Mouse (Mus musculus) kidney, postnatal 0 days (tissue): Measurements from ENCODE around the gene Gdf9. TPM values are rescaled to one million over a fixed set of nuclear protein-coding genes. Genes with fewer than 3 reads are reported as not detected.
"Not testable (repeated sequence)": the region's sequence is repeated elsewhere in the genome, so short reads cannot be mapped to it uniquely, and the experiment has no call there.

Experiments
- ATAC-seq: fragments of 200-750 bp; cut with Nextera tagmentation; replicated peaks from 2 replicates; pipeline ENCODE4 v1.8.0; 2017; ENCODE audit warnings: low read depth, moderate number of reproducible peaks, moderate TSS enrichment, moderate library complexity; ENCODE audit not compliant: low FRiP score
- DNase-seq: peaks from one replicate; pipeline ENCODE4 v3.0.0-alpha.2; 2016; ENCODE audit warnings: low spot score
- H3K27ac ChIP-seq: fragments of 300-500 bp; sonication (generic); 2 replicates; pipeline ENCODE4 v1.5.1; 2014; ENCODE audit warnings: mild to moderate bottlenecking
- H3K27me3 ChIP-seq: fragments of 300-500 bp; sonication (generic); 2 replicates; pipeline ENCODE4 v1.6.1; 2014; ENCODE audit warnings: low read length, mixed read lengths; ENCODE audit not compliant: insufficient read depth
- H3K36me3 ChIP-seq: fragments of 300-500 bp; sonication (generic); 2 replicates; pipeline ENCODE4 v1.6.1; 2014; ENCODE audit warnings: low read length, mixed read lengths; ENCODE audit not compliant: insufficient read depth
- H3K4me1 ChIP-seq: fragments of 300-500 bp; sonication (generic); replicated peaks from 2 replicates; pipeline ENCODE4 v1.6.1; 2014; ENCODE audit warnings: antibody characterized with exemption, low read length, mixed read lengths; ENCODE audit not compliant: insufficient read depth
- H3K4me2 ChIP-seq: fragments of 300-500 bp; sonication (generic); 2 replicates; pipeline ENCODE4 v1.6.1; 2014; ENCODE audit warnings: mild to moderate bottlenecking, low read length, moderate library complexity, mixed read lengths
- H3K4me3 ChIP-seq: fragments of 300-500 bp; sonication (generic); replicated peaks from 2 replicates; pipeline ENCODE4 v1.5.1; 2014; ENCODE audit warnings: low read depth, low read length
- H3K9ac ChIP-seq: fragments of 300-500 bp; sonication (generic); 2 replicates; pipeline ENCODE4 v1.6.1; 2014; ENCODE audit warnings: low read depth, low read length
- H3K9me3 ChIP-seq: fragments of 300-500 bp; sonication (generic); replicated peaks from 2 replicates; pipeline ENCODE4 v1.6.1; 2016; ENCODE audit warnings: low read length, inconsistent platforms, mixed read lengths
- CTCF ChIP-seq: IDR thresholded peaks from 2 replicates; pipeline ENCODE4 v1.5.1; 2016; ENCODE audit warnings: antibody characterized with exemption, low read depth, mild to moderate bottlenecking, moderate library complexity
- WGBS: fragments of 180-500 bp; shearing (Covaris S2); extraction: QIAGEN DNeasy Blood & Tissue Kit; methylation state at CpG from one replicate; pipeline ENCODE4 v1.1.7; 2014; 5-methylcytosine and 5-hydroxymethylcytosine counted together
- polyA plus RNA-seq: library from polyadenylated mRNA; unstranded; fragments of >200 nt; fragmentation: Nextera tagmentation; extraction: Ambion mirVana; gene quantifications from 2 replicates; pipeline ENCODE4 v1.2.1, GENCODE M21; 2015

The Gdf9 gene
- polyA plus RNA-seq, 1 experiment from 2014 or later = 0.57 TPM

DNA sequence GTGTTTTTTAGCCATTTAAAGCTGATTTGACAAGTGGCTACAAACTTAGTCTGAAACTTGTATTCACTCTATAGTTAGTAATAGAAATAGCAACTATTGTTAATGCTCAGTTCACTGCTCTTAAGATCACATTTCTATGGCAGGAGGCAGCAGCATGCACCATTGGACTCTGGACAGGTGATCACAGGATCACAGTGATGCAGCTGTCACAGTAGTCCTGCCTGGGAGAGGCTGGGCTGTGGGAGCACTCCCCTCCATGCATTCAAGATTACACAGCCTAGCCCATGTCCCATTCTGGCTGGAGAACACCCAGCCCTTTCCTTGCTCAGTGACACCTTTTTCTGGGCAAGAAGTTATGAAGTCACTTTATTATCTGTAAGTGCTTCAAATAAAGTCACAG lies 12.8 kb upstream of the Gdf9 start:
- Histone ChIP-seq H3K27ac (no peak overlapping the region), H3K9ac (no peak overlapping the region), H3K27me3 (no peaks in the 10 kb centered on the region), H3K36me3 (peaks cover 48% of the 10 kb centered on the region), H3K4me2 (no peak overlapping the region), H3K4me1 (no peaks in the 10 kb centered on the region), H3K9me3 (no peaks in the 10 kb centered on the region), H3K4me3 (no peak overlapping the region)
- no peak for DNase-seq
- no peak for ATAC-seq
- no peak for TF ChIP-seq CTCF

DNA sequence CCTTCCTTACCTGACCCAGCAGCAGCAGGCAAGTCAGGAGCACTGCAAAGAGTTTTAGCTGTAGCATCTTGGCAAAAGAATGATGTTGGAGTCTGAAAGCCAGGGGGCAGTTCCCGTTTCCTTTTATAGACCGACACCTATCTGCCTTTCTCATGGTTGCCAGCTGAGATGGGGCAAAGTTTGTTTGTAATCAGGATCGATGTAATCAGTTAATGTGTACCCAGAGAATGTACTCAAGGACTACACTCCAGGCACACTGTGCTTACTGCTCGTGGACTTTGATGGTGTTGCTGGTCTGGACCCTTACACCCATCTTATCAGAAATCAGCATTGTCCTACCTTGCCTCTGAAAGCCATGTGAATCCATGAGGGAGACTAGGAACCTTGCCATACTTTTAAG lies 7.8 kb upstream of the Gdf9 start, which contains the start of gene Leap2:
TSS of gene Leap2 (minus strand) at position 135 of the 400 bp plus-strand sequence.
- Histone ChIP-seq H3K27me3 (no peaks in the 10 kb centered on the region), H3K9ac (no peak within 1 kb of the TSS), H3K36me3 (peaks cover 13% of the 10 kb centered on the region; the same call in 1 of the 2 replicates), H3K4me1 (no peaks in the 10 kb centered on the region), H3K27ac (no peak within 1 kb of the TSS), H3K4me2 (no peak within 1 kb of the TSS), H3K4me3 (no peak within 1 kb of the TSS), H3K9me3 (no peaks in the 10 kb centered on the region)
- no peak for ATAC-seq
- 79% methylated on average over 4 of the region's 4 CpGs for WGBS
- DNase-seq = no peak
- 0 out of 2 replicates have a peak, but pooled peaks have one; percentile 20 for TF ChIP-seq CTCF

DNA sequence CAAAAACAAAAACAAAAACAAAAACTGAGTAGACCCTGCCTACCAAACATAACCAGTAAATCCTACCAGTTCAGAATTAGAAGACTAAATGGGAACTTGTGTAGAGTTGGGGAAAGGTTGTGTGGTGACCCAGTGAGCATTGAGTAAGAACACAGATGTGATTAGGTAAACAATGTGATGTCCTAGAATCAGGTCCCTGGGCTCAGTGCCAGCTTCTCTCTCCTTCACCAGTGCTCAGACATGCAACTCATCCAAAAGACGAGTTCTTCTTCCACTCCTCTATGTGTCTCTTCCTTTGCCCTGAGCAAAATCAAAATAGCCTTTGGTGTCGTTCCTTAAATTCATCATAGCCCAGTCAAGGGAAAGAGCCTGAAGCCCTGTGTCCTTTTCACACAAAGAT lies 6.0 kb upstream of the Gdf9 start:
- peaks cover 4% of the 10 kb centered on the region; the same call in 1 of the 2 replicates for H3K36me3 ChIP-seq
- H3K27ac ChIP-seq = no peak overlapping the region
- no peaks in the 10 kb centered on the region for H3K9me3 ChIP-seq
- H3K27me3 ChIP-seq = no peaks in the 10 kb centered on the region
- DNase-seq (no peak), ATAC-seq (no peak)
- no peak for TF ChIP-seq CTCF
- WGBS = 69% methylated on average over 2 of the region's 2 CpGs
- H3K4me3 ChIP-seq = no peak overlapping the region
- H3K4me2 ChIP-seq = no peak overlapping the region
- peaks cover 5% of the 10 kb centered on the region for H3K4me1 ChIP-seq
- H3K9ac ChIP-seq = no peak overlapping the region

GRCm38 (mm10) chr11:53425251-53425650 lies 5.6 kb upstream of the Gdf9 start:
- H3K9me3 ChIP-seq = no peaks in the 10 kb centered on the region
- TF ChIP-seq CTCF = no peak
- peaks cover 7% of the 10 kb centered on the region for H3K4me1 ChIP-seq
- DNase-seq (no peak), ATAC-seq (no peak)
- no peak overlapping the region for H3K27ac ChIP-seq
- H3K36me3 ChIP-seq = peaks cover 4% of the 10 kb centered on the region; the same call in 1 of the 2 replicates
- H3K27me3 ChIP-seq = no peaks in the 10 kb centered on the region
- no peak overlapping the region for H3K4me3 ChIP-seq
- H3K9ac ChIP-seq = no peak overlapping the region
- no peak overlapping the region for H3K4me2 ChIP-seq
- 54% methylated on average over 3 of the region's 3 CpGs for whole genome bisulfite sequencing

- Histone ChIP-seq H3K27ac (no peak overlapping the region), H3K27me3 (no peaks in the 10 kb centered on the region), H3K4me1 (peaks cover 7% of the 10 kb centered on the region), H3K4me2 (no peak overlapping the region), H3K9me3 (no peaks in the 10 kb centered on the region), H3K4me3 (no peak overlapping the region), H3K9ac (no peak overlapping the region), H3K36me3 (0 out of 2 replicates have a peak, but pooled peaks cover 4% of the 10 kb centered on the region)
- ATAC-seq (no peak), DNase-seq (no peak)
- WGBS = 87% methylated on average over 6 of the region's 6 CpGs
- TF ChIP-seq CTCF = no peak
Observed at GRCm38 (mm10) chr11:53425711-53426255, 5.0 kb upstream of the Gdf9 start.

- not testable (repeated sequence) for DNase-seq, H3K4me3 ChIP-seq, H3K27ac ChIP-seq, H3K4me1 ChIP-seq, H3K36me3 ChIP-seq, H3K9me3 ChIP-seq, H3K4me2 ChIP-seq, ATAC-seq, H3K27me3 ChIP-seq, H3K9ac ChIP-seq
- WGBS = 78% methylated on average over 3 of the region's 3 CpGs
Observed at GRCm38 (mm10) chr11:53426914-53427313, 3.9 kb upstream of the Gdf9 start.
